Mouse (Mus musculus) lung, embryonic 15.5 days (tissue): ENCODE results near the gene Ntsr2. TPM values are rescaled to one million over a fixed set of nuclear protein-coding genes. Genes with fewer than 3 reads are reported as not detected.
"Not testable (repeated sequence)": the region's sequence is repeated elsewhere in the genome, so short reads cannot be mapped to it uniquely, and the experiment has no call there.

Experiments
- ATAC-seq: fragments of 200-750 bp; cut with Nextera tagmentation; 2 replicates; pipeline ENCODE4 v1.8.0; 2017; ENCODE audit warnings: moderate number of reproducible peaks, borderline replicate concordance; ENCODE audit not compliant: low FRiP score, low TSS enrichment; ENCODE audit errors: extremely low read depth
- H3K27ac ChIP-seq: fragments of 300-500 bp; sonication (generic); 2 replicates; pipeline ENCODE4 v1.5.1; 2015; ENCODE audit warnings: moderate library complexity, mild to moderate bottlenecking, inconsistent platforms
- H3K27me3 ChIP-seq: fragments of 300-500 bp; sonication (generic); 2 replicates; pipeline ENCODE4 v1.6.1; 2015; ENCODE audit warnings: inconsistent platforms
- H3K36me3 ChIP-seq: fragments of 300-500 bp; sonication (generic); 2 replicates; pipeline ENCODE4 v1.6.1; 2015; ENCODE audit warnings: inconsistent platforms
- H3K4me1 ChIP-seq: fragments of 300-500 bp; sonication (generic); 2 replicates; pipeline ENCODE4 v1.6.1; 2015; ENCODE audit warnings: inconsistent platforms
- H3K4me2 ChIP-seq: fragments of 300-500 bp; sonication (generic); 2 replicates; pipeline ENCODE4 v1.6.1; 2015; ENCODE audit warnings: inconsistent platforms, mild to moderate bottlenecking, moderate library complexity
- H3K4me3 ChIP-seq: fragments of 300-500 bp; sonication (generic); 2 replicates; pipeline ENCODE4 v1.5.1; 2015; ENCODE audit warnings: mild to moderate bottlenecking, inconsistent platforms
- H3K9ac ChIP-seq: fragments of 300-500 bp; sonication (generic); 2 replicates; pipeline ENCODE4 v1.6.1; 2015; ENCODE audit warnings: inconsistent platforms
- H3K9me3 ChIP-seq: fragments of 300-500 bp; sonication (generic); 2 replicates; pipeline ENCODE4 v1.6.1; 2016; ENCODE audit warnings: inconsistent platforms
- WGBS: fragments of 180-500 bp; shearing (Covaris S2); methylation state at CpG from one replicate; pipeline ENCODE4 v1.1.7; 2015; 5-methylcytosine and 5-hydroxymethylcytosine counted together
- polyA plus RNA-seq: library from polyadenylated mRNA; unstranded; fragments of >200 nt; fragmentation: Nextera tagmentation; extraction: Ambion mirVana; gene quantifications from 2 replicates; pipeline ENCODE4 v1.2.1, GENCODE M21; 2015

Gene Ntsr2
- polyA plus RNA-seq, 1 experiment from 2014 or later: not detected

DNA sequence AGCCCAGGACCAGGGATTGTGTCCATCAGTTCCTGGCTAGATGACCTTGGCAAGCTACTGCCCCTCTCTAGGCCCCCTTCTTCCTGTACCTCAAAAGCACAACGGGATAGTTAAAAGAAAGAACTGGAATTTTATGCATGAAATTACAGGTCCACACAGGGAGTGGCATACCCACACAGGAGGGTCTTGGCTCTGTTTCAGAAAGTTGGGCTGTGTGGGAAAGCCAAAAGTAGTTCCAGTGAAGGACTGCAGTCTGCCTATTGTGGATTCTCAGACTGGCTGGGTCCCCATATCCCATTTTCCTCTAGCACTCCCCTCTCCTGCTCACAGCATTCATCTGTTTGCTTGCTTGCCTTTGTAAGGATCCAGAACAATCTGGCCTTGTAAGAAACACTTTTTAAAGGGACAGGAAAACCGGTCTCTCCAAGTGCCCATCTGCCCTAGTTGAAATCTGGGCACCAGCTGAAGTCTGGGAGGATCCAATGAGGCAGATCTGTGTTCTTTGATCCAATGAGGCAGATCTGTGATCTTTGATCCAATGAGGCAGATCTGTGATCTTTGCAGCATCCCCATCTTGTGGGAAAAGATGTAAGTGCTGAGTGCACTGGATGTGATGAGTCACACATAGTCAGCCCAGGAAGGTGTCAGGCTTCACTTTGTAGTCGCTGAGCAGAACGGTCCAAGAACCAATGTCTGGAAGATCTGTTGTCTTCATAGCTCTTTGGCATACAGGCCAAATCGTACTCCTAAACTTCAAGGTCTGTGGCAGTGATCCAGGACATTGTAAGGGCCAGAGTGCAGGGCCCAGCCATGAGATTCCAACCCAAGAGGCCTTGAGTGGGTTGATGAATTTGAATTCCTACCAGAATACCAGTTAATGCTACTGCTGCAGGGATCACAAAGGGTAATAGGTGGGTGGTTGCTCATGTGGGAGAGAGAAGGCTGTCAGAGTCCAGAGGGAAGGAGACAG, 4.0 kb downstream of the Ntsr2 start:
- Histone ChIP-seq H3K4me2 (no peak overlapping the region), H3K27ac (no peak overlapping the region), H3K4me3 (no peak overlapping the region), H3K9ac (no peak overlapping the region), H3K27me3 (peaks cover 35% of the 10 kb centered on the region), H3K36me3 (no peaks in the 10 kb centered on the region), H3K9me3 (no peaks in the 10 kb centered on the region), H3K4me1 (peaks cover 8% of the 10 kb centered on the region)
- WGBS: 63% methylated on average over 5 of the region's 5 CpGs
- ATAC-seq: no peak

- H3K4me2 ChIP-seq: no peak overlapping the region
- no peak for ATAC-seq
- 0 out of 2 replicates have a peak, but pooled peaks cover 13% of the 10 kb centered on the region for H3K4me1 ChIP-seq
- H3K9ac ChIP-seq: no peak overlapping the region
- no peaks in the 10 kb centered on the region for H3K27me3 ChIP-seq
- WGBS: 77% methylated on average over 10 of the region's 10 CpGs
- H3K4me3 ChIP-seq: no peak overlapping the region
- H3K9me3 ChIP-seq: no peaks in the 10 kb centered on the region
- no peak overlapping the region for H3K27ac ChIP-seq
- H3K36me3 ChIP-seq: no peaks in the 10 kb centered on the region
These were observed 8.3 kb downstream of the Ntsr2 start for GRCm38 (mm10) chr12:16661459-16661858.

- H3K36me3 ChIP-seq: no peaks in the 10 kb centered on the region
- H3K4me3 ChIP-seq: no peak overlapping the region
- no peaks in the 10 kb centered on the region for H3K27me3 ChIP-seq
- H3K9me3 ChIP-seq: no peaks in the 10 kb centered on the region
- H3K27ac ChIP-seq: no peak overlapping the region
- whole genome bisulfite sequencing: 71% methylated on average over 2 of the region's 2 CpGs
- ATAC-seq: no peak
- no peak overlapping the region for H3K9ac ChIP-seq
- H3K4me2 ChIP-seq: no peak overlapping the region
- 0 out of 2 replicates have a peak, but pooled peaks cover 13% of the 10 kb centered on the region for H3K4me1 ChIP-seq
These were observed 8.8 kb downstream of the Ntsr2 start for GRCm38 (mm10) chr12:16661936-16662335.

DNA sequence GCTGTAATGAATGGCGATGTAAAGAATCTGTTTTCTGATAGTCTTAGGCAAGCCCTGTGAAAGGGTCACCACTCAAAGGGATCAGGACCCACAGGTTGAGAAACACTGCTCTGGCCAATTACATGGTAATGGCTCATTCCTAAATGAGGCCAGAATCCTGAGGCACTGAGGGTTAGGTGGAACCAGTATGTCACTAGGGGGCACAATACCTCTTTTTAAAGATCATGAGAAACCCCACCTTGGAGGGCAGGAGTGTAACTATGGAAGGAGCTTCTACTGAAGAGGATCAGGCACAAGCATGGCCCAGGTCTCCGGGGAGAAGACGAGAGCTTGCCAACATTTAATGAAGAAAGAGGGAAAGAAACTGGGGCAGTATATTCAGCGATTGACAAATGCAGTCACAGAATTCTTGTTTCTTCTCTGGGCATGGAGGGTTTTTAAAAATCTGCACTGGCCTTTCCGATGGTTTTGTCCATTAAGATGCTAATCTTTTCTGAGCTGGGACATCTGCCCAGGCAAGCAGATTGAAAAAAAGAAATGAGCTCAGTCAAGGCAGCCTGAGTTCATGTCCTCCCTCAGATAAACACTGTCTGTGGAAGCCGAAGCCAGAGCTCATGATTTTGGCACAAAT, 9.9 kb downstream of the Ntsr2 start:
- no peaks in the 10 kb centered on the region for H3K27me3 ChIP-seq
- no peaks in the 10 kb centered on the region for H3K36me3 ChIP-seq
- 50% methylated on average over 6 of the region's 6 CpGs for WGBS
- H3K4me1 ChIP-seq: 0 out of 2 replicates have a peak, but pooled peaks cover 13% of the 10 kb centered on the region
- H3K4me2 ChIP-seq: no peak overlapping the region
- H3K27ac ChIP-seq: no peak overlapping the region
- no peak for ATAC-seq
- no peak overlapping the region for H3K9ac ChIP-seq
- no peaks in the 10 kb centered on the region for H3K9me3 ChIP-seq
- no peak overlapping the region for H3K4me3 ChIP-seq

- Histone ChIP-seq H3K4me2 (no peak overlapping the region), H3K27me3 (no peaks in the 10 kb centered on the region), H3K9ac (no peak overlapping the region), H3K36me3 (no peaks in the 10 kb centered on the region), H3K9me3 (no peaks in the 10 kb centered on the region), H3K27ac (no peak overlapping the region), H3K4me3 (no peak overlapping the region), H3K4me1 (0 out of 2 replicates have a peak, but pooled peaks cover 13% of the 10 kb centered on the region)
- ATAC-seq: 0 out of 2 replicates have a peak, but pooled peaks have one; percentile 43
- WGBS: 5% methylated on average over 2 of the region's 2 CpGs
These were observed 11.8 kb downstream of the Ntsr2 start for GRCm38 (mm10) chr12:16665022-16665421.

DNA sequence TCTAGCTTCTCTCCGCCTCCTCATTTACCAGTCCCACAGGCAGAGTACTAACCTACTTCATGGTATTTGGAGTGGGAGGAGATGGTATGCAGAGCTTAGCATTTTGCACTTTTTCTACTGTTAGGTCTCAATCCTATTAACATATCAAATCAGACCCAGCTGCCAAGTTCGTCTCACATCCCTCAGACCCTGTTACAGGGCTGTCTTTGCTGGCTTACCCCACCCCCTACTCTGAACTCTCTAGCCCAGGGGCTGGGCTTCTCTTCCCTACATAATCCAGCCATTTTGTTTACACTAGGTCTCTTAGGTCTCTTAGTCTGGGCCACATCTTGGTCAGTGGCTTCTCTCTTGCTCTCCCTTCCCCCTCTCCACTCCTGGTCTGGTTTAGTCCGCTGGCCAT, 16.0 kb downstream of the Ntsr2 start:
- Histone ChIP-seq H3K27me3 (no peaks in the 10 kb centered on the region), H3K4me3 (no peak overlapping the region), H3K9ac (no peak overlapping the region), H3K4me1 (no peaks in the 10 kb centered on the region), H3K4me2 (no peak overlapping the region), H3K27ac (no peak overlapping the region), H3K36me3 (no peaks in the 10 kb centered on the region), H3K9me3 (no peaks in the 10 kb centered on the region)
- ATAC-seq: no peak
- 62% methylated on average over 3 of the region's 3 CpGs for WGBS

GRCm38 (mm10) chr12:16672246-16672645, 19.1 kb downstream of the Ntsr2 start:
- no peak overlapping the region for H3K27ac ChIP-seq
- no peaks in the 10 kb centered on the region for H3K27me3 ChIP-seq
- ATAC-seq: no peak
- H3K4me1 ChIP-seq: no peaks in the 10 kb centered on the region
- no peak overlapping the region for H3K9ac ChIP-seq
- H3K9me3 ChIP-seq: no peaks in the 10 kb centered on the region
- 92% methylated on average over 10 of the region's 10 CpGs for WGBS
- H3K4me3 ChIP-seq: no peak overlapping the region
- no peaks in the 10 kb centered on the region for H3K36me3 ChIP-seq
- no peak overlapping the region for H3K4me2 ChIP-seq

GRCm38 (mm10) chr12:16690631-16691030, 37.4 kb downstream of the Ntsr2 start:
- Histone ChIP-seq H3K9me3 (no peaks in the 10 kb centered on the region), H3K27ac (no peak overlapping the region), H3K4me3 (no peak overlapping the region), H3K4me2 (no peak overlapping the region), H3K36me3 (no peaks in the 10 kb centered on the region), H3K27me3 (no peaks in the 10 kb centered on the region), H3K9ac (no peak overlapping the region), H3K4me1 (no peaks in the 10 kb centered on the region)
- 84% methylated on average over 9 of the region's 9 CpGs for WGBS
- ATAC-seq: no peak; the same call in 1 of the 2 replicates

- no peak overlapping the region for H3K9ac ChIP-seq
- no peaks in the 10 kb centered on the region for H3K27me3 ChIP-seq
- no peak overlapping the region for H3K4me2 ChIP-seq
- no peaks in the 10 kb centered on the region for H3K9me3 ChIP-seq
- 71% methylated on average over 5 of the region's 5 CpGs for WGBS
- no peaks in the 10 kb centered on the region for H3K4me1 ChIP-seq
- no peak overlapping the region for H3K4me3 ChIP-seq
- H3K27ac ChIP-seq: no peak overlapping the region
- no peaks in the 10 kb centered on the region for H3K36me3 ChIP-seq
- no peak for ATAC-seq
These were observed 41.6 kb downstream of the Ntsr2 start for GRCm38 (mm10) chr12:16694783-16695182.

DNA sequence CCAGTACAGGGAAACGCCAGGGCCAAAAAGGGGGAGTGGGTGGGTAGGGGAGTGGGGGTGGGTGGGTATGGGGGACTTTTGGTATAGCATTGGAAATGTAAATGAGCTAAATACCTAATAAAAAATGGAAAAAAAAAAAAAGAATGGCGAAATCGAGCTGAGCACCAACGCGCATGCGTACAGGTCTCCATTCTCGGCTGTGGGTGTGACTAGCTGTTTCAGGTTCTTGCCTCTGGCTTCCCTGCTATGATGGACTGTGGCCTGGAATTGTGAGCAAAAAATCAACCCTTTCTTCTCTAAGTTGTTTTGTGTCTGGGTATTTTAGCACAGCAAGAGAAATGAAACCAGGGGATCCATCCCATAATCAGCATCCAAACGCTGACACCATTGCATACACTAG, 42.1 kb downstream of the Ntsr2 start:
- not testable (repeated sequence) for H3K4me3 ChIP-seq, H3K27ac ChIP-seq, H3K36me3 ChIP-seq, ATAC-seq, H3K9ac ChIP-seq, H3K4me2 ChIP-seq, H3K9me3 ChIP-seq, H3K27me3 ChIP-seq, H3K4me1 ChIP-seq
- WGBS: 92% methylated on average over 7 of the region's 8 CpGs

DNA sequence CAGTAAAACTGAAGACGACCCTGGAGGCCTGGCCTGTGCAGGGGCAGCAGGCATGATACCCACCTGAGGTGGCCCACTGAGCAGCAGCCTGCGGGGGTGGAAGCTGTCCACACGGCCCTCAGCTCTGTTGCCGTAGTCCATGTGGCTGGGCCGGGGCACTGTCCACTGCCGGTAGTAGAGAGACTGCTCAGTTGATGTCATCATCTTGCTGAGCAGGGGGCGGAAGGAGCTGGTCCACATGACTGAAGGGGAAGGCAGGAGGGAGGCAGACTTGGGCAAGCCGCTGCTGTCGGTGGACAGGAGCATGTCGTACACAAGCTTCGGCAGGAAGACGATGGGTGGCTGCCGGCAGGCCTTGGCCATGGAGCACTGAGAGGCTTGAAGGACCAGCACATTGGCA, 43.0 kb downstream of the Ntsr2 start:
- H3K9ac ChIP-seq: no peak overlapping the region
- no peaks in the 10 kb centered on the region for H3K27me3 ChIP-seq
- H3K4me3 ChIP-seq: no peak overlapping the region
- H3K4me1 ChIP-seq: no peaks in the 10 kb centered on the region
- H3K27ac ChIP-seq: no peak overlapping the region
- 87% methylated on average over 13 of the region's 13 CpGs for WGBS
- no peaks in the 10 kb centered on the region for H3K9me3 ChIP-seq
- no peak for ATAC-seq
- H3K4me2 ChIP-seq: no peak overlapping the region
- no peaks in the 10 kb centered on the region for H3K36me3 ChIP-seq

GRCm38 (mm10) chr12:16698691-16699090, 45.5 kb downstream of the Ntsr2 start:
- H3K4me3 ChIP-seq: no peak overlapping the region
- ATAC-seq: no peak
- 81% methylated on average over 1 of the region's 1 CpGs for WGBS
- no peaks in the 10 kb centered on the region for H3K36me3 ChIP-seq
- H3K4me1 ChIP-seq: no peaks in the 10 kb centered on the region
- no peak overlapping the region for H3K27ac ChIP-seq
- H3K9ac ChIP-seq: no peak overlapping the region
- no peak overlapping the region for H3K4me2 ChIP-seq
- H3K9me3 ChIP-seq: no peaks in the 10 kb centered on the region
- H3K27me3 ChIP-seq: no peaks in the 10 kb centered on the region
